Mouse (Mus musculus) liver, adult 2 months (tissue): ENCODE measurements around the gene Ndufa13.

Source experiments
- CTCF ChIP-seq: fragments of 200-500 bp; IDR thresholded peaks from 2 replicates; pipeline ENCODE4 v1.5.1; 2011; ENCODE audit warnings: low read depth, low read length, control low read depth
- POLR2A ChIP-seq: fragments of 200-500 bp; IDR thresholded peaks from 2 replicates; pipeline ENCODE4 v1.6.1; 2011; ENCODE audit warnings: low read length, control low read depth; ENCODE audit not compliant: insufficient read depth; ENCODE audit errors: extremely low read depth

DNA sequence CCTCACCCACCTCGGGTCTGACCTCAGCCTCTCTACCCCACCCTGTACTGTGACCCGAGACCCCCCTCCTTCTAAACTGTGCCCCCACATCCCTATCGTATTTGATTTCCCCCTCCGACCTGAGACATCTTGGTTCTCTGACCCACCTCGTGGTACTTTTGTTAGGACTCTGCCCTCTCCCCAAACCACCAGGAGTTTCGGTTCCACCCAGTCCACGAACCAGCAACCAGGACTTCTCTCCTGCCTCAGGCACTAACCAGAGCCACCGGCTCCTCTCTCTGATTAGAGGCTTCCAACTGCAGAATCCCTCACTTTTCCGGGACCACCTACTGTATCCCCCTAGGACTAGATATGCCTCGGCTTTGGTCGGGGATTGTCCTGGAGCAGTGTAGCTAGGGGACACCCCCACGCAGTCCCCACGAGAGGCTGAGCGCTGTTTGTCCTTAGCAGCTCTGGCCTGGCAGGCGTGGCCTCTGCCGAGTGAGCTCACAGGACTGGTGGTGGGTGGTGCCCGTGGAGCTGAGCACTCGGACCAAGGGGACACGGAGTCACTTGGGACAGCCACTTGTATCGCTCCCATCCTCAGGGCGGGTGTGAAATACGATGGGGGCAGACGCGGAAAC is 14.0 kb downstream of the Ndufa13 start:
- TF ChIP-seq POLR2A (no peak), CTCF (no peak)
